Mouse (Mus musculus): ENCODE data around the gene Rad54l.
A peak's percentile ranks its signal among the peaks of the same experiment; 100 is the strongest.

The Rad54l gene

DNA sequence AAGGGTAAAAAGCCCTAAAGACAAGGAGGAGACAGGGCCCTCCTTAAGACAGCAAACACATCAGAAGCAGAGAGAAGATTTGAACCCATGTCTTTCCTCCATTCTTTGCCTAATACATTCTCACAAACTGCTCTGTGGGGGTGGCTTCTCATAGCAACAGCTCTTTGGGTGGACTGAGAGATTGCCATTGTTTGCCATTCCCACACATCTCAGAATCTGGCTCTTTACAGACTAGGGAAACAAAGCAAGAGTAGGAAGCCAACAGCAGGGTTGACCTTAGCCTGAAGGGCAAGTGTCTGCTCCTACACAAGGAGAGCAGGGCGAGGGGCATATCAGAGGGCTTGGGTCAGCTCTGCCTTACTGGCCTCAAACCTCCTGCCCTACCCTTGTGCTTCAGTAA, 18.2 kb upstream of the Rad54l start:
- no peak for DNase-seq (ENCODE audit: low read depth, low spot score)

DNA sequence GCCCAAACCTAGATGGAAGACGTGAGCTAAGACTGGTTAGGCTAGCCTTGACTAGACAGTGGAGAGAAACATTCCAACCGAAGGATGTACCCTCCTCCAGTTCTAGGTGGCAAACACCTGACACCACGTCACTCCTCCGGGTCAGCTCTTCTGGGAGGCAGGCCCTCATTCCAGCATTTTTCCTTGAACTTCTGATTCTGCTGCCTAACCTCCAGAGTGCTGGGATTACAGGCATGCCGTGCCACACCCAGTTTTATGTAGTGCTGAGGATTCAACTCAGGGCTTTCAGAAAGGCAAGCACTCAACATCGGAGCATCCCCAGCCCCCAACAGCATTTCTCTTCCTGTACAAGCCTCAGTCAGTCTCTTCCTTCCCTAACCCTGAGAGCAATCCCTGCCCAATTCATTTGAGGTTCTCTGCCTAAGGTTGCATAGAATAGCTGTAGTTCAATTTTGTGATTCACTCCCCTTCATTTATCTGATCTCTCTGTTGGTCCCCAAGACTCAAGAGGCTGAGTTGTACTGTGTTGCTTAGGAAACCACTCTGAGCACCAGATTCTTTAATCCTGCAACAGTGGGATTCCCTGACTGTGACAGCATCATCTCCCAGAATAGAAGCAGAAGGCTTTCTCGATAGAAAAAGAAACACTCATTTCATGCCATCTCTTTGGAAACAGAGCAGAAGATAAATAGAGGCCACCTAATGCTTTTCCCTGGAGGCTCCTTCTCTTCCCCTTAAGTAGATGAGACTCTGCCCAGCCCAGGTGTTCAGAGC, 17.5 kb upstream of the Rad54l start:
- no peak for DNase-seq (ENCODE audit: low read depth, low spot score)

DNA sequence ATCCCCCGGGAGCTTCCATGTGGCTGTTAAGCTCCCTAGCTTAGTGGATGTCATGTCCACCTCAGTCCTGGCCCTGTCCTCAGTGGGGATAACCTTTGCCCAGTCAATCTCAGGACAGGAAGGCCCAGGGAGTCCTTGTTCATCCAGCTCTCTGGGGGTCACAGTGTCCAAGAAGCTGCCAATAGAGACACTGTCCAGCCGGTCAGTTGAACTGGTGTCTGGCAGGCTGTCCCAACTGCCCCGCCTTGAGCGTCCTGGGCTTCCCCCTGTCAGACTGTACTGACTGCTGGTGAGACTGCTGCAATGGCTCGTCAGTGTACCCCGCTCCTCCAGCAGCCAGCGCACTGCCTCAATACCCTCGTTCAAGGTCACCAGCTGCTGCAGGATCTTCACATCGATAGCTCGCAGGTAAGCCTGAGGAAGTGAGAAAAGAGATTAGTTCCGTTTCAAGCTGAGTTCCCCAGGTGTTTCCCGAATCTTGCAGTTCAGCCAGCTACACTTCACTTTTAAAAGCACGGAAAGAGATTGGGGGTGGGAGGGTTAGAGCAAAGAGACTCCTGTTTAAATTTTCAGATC, 14.0 kb upstream of the Rad54l start:
- no peak for DNase-seq (ENCODE audit: low read depth, low spot score)

DNA sequence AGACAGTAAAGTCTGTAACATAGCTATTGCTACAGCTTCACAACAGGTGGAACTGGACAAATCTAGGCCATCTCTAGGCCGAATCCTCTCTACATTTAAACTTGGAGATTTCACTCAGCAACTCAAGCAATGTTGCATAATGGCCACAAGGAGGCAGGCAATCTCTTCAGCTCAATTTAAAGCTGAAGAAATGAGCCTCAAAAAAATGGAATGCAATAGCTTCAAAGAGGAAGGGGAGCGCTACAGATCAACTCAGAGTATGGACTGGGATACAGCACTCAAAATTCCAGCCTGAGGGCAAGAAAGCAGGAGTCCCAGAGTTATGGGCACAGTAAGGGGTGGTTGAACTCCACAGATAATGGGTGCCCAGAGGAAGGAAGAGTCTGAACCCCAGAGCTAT, 11.5 kb upstream of the Rad54l start:
- DNase-seq (ENCODE audit: low read depth, low spot score), result peak; percentile 69

DNA sequence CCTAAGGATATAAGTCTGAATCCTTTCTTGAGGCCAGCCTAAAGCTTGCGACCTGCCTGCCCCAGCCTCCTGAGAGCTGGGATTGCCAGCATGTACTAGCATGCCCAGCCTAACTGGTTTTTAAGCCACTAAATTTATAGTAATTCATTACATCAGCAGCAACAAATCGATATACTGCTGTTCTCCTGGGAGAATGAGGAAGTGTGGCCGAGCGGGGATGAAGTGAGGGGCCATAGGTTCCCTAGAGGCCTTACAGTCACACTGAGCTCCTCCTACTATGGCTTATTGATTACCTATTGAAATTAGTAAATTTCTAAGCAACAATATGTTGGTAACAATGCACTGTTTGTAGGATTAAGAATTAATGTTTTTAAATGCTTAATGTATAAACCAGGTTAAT, 9.6 kb upstream of the Rad54l start:
- no peak for DNase-seq (ENCODE audit: low read depth, low spot score)

DNA sequence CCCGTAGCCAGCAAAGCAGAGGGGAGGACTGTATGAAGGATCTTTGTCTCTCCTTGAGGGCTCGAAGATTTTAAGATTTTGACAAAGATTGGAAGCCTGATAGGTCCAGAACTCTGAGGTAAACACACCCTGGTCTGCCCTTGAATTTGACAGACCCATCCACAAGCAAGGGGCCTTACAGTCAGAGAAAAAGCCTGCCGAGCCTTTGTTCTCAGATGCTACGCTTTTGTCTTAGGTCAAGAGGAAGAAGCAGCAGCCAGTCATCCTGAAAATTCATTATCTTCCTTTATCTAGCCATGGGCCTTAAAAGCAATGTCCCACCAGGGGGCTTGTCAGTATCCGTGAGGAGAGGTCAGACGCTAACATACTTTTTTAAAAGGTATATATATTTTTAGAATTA, 4.5 kb upstream of the Rad54l start:
- no peak for DNase-seq (ENCODE audit: low read depth, low spot score)

DNA sequence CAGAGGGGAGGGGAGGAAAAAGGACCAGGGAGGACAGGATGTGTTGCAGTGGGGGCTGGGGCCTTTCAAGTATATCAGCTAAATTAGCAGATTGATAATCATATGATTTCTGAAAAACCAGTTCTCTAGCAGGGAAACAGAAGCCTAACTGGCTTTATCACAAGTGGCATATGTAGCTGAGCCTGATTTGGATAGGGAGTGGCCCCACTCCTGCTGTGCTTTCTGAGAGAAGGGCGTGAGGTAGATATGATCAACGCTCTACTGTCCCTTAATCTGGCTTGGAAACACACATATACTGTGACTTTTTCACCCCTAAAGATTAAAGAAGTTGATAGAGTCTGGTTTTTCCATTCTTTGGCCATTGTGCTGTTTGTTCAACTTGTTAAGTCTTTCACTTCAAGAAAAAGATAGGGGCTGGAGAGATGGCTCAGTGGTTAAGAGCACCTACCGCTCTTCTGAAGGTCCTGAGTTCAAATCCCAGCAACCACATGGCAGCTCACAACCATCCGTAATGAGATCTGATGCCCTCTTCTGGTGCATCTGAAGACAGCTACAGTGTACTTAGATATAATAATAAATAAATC, 2.4 kb upstream of the Rad54l start:
- DNase-seq (ENCODE audit: low read depth, low spot score), result no peak

DNA sequence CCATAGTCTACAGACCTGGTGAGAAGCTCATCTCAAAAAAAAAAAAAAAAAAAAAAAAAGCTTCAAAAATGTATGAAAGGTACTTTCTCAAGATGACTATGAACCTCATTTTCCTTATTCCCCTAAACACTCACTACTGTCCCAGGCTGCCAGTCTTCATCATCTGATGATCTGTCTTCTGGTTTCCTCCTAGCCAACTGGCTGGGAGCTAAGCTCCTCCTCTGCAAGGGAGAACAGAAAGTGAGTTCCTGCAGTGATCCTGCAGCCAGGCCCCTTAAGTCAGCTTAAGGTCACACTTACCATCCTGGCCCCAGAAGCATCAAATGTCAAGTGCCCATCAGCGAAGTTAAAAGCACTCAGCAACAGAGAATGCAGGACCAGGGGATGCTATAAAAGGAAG, 728 bp downstream of the Rad54l start:
- peak; percentile 61 for DNase-seq (ENCODE audit: low read depth, low spot score)

DNA sequence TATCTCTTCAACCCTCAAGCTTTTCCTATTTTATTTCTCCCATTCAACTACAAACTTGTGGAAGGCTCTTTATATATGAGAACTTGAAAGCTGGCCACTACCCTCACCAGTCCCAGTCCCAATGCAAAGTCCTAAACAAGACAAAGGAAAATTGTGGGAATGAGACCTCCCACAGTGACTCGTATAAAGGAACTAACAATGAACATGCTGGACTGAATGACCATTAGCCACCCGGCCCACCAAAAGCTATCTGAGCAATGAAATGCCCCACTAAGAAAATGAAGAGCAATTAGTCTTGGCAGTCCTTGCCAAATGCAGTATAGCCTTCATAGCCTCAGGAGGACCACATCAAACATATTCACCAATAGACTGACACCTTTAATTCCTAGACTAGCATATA, 12.0 kb downstream of the Rad54l start:
- no peak for DNase-seq (ENCODE audit: low read depth, low spot score)

DNA sequence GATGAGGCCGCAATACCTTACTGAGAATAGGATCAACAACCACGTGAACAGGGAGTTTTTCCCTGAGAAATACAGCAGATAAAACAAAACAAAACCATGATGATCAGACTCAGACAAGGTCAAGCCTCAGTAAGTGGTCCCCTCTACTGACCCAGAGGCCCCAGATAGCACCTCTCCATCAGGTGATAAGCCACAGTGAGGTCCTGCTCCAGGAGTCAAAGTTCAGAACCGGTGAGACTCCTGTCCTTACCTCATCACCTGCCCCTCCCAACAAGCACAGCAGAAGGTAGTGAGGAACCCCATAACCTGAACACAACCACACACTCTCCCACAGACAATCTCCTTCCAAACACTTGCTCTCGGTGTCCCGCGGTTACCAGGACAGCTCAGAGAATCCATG, 12.8 kb downstream of the Rad54l start:
- DNase-seq (ENCODE audit: low read depth, low spot score), result no peak

DNA sequence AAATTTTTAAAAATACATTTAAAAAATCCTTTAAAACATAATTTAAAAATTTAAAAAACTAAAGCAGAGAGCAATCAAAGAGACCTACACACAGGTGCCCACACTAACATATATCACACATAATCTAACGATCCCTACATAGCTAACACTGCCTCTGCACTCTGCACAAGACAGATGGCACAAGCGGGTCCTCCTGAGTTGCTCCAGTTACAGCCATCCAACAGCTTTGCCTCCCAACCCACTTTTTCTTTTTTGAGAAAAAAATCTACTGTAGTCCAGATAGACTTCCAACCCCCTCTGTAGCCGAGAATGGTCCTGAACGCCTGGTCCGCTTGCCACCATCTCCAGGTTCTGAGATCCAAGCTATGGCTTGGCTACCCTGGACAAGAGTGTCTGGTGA, 18.2 kb downstream of the Rad54l start:
- no peak for DNase-seq (ENCODE audit: low read depth, low spot score)

DNA sequence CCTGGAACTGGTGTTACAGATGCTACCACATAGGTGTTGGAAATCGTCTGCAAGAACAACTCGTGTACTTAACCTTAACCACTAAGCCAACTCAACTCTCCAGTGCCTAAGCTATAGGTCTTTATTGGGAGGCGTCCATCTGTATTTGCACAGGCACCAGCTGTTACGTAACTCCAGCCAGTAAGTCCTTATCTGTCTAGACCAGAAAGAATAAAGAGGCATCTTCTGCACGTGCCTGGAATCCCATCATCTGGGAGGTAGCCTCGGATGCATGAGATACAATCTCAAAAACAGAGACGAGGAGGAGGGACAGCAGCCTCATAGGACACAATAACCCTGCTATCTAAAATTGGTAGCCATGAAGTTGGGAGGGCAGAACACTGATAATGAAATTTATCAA, 22.5 kb downstream of the Rad54l start:
- DNase-seq (ENCODE audit: low read depth, low spot score), result no peak

DNA sequence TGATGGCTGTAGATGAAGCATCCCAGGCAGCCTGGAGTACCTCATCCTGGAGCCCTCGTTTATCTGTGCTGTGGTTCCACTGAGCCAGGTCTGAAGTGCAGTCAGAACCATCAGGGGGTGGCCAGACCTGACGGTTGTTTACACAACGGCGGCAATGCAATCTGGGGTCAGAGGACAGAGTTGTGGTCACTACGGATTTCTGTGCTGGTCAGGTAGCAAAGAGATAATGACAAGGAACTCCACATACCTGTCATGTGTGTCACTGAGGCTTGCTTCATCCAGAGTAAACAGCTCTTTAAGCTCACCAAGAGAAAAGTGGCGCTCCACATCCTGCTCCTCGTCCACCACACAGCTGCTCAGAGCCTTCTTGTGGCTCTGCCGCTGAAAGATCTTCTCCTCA, 26.3 kb downstream of the Rad54l start:
- DNase-seq (ENCODE audit: low read depth, low spot score), result peak; percentile 21

DNA sequence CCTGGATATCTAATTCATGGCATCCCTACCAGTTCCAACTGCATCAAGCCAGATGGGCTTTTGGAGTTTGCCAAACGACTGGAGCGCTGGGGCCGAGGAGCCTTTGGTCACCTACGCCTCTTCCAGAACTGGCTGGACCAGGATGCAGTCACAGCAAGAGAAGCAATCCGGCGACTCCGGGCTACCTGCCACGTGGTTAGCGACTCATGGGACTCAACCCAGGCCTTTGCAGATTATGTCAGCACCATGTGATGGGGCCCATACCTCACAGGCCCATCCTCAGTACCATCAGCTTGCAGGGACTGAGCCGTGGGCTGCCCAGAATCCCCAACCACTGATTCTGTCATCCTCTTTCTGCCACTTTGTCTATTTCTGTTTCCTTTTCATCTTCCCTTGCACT, 27.2 kb downstream of the Rad54l start:
- DNase-seq (ENCODE audit: low read depth, low spot score), result peak; percentile 88

DNA sequence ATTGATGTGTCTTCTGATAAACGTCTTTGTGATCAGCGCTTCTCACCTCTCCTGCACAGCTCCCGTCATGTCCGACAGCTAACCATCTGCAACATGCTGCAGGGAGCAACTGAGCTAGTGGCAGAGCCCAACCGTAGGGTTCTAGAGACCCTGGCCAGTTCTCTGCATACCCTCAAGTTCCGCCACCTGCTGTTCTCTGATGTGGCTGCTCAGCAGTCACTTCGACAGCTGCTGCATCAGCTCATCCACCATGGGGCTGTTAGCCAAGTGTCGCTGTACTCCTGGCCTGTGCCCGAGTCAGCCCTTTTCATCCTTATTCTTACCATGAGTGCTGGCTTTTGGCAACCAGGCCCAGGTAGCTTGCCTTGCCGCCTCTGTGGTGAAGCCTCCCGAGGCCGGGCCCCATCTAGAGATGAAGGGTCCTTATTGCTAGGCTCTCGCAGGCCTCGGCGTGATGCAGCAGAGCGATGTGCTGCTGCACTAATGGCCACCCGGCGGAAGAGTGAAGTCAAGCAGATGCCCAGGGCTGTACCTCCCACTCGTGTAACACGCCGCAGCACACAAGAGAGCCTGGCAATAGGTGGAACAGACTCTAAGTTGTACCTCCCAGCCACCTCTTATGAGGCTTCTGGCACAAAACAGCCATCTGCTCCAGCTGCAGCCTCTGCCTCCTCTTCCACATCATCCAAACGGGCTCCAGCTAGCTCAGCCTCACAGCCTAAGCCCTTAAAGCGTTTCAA, 34.8 kb downstream of the Rad54l start:
- DNase-seq (ENCODE audit: low read depth, low spot score), result no peak

DNA sequence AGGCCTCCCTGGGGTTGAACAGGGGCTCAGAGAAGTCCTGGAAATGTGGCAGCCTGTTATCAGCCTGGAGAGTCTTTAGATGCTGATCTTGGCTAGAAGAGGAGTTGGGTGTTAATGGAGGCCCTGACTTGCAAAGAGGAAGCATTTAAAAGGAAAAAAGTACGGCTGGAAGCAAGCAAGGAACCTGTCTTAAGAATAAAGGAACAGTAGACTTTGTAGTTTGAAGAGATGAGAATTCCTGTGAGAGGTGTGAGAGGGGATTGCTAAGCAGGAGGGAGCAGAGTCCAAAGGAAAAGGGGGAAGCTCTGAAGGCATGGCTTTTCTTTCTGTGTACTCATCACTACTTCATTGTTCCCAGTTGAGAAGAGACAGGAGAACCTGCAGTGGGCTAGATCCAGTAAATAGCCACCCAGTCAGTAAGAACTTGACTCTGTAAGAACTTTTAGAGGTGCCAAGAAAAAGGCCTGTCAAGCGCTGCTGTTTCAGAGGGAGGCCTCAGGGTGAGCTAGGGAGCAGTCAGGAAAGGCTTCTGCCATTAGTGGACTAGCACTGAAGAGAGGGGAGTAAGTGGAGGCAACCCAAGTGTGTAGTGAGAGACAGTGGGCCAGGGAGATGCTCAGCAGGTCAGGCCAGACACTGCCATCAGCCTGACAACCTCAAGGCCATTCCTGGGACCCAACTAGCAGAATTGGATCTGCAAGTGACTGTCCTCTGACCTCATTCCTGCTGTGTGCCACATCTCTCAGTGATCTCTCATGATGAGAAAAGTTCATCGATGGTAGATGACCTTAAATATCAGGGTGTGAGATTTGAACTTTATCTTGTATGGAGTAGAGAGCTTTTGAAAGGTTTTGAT, 46.0 kb downstream of the Rad54l start:
- peak; percentile 62 for DNase-seq (ENCODE audit: low read depth, low spot score)

DNA sequence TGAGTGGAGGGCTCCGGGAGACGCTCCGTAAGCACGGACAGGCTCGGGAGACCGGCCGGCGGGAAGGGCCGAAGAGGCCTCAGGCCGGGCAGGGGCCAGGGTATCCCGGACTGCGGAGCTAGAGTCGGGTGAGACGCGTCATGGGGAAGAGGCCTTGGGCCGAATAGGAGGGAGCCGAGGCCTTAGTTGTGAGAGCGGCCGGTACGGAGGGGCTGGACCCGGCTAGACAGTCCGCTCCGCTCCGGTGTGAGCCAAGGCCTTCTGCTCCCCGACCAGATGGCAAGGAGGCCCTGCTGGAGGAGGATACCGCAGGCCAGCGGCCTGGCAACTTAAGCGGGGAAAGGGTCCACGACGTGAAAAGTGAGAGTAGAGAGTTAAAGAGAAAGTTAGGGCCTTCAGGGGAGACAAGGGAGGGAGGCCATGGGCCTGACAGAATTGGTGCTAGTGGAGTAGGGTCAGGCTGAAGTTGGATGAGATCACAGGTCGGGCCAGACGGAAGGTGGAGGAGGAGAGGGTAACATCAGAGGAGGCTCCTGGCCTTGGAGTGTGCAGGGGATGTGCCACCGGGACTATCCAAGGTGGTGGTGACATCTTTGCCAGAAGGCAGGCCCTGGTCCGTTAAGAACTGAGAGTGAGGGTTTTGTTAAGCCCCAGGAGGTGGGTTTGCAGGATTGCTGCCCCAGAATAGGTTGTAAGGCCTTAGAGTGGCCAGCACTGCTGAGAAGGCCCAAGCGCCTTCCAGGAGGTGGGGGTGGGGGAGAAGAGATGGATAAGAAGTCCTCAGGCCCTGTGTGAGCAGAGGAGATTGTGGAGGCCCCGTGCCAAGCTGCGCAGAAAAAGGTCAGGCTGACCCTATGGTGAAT, 46.9 kb downstream of the Rad54l start:
- peak; percentile 58 for DNase-seq (ENCODE audit: low read depth, low spot score)

DNA sequence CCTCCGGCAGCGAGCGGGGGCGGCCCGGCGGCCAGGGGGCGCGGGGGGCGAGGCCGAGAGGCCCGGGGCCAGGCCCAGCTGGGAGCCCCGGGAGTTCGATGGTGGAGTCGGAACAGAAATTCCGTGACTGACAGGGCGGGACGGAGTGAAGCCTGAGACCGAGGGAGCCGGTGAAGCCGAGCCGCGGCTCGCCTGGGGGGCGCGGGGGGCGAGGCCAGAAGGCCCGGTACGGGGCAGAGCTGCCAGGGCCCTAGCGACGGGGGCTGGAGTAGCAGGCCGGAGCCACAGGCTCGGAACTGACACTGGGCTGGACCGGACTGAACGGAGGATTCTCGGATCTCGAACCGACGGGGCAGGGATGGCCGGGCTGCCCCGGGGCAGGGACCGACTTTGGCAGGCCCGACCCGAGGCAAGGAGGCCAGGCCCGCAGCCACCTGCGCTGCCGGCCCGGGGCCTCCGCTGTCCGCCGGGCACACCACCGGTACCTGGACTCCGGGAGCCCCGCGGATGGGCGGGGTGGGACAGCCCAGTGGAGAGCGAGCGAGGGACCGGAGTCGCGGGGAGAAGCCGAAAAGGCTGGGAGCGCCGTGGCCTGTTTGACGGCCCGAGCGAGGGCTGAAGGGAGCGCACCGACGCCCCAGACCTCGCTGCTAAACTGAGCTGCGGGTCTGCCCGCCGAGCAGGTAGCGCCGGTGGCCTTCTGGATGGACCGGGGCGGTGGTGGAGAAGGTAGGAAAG, 47.7 kb downstream of the Rad54l start:
- peak; percentile 64 for DNase-seq (ENCODE audit: low read depth, low spot score)

DNA sequence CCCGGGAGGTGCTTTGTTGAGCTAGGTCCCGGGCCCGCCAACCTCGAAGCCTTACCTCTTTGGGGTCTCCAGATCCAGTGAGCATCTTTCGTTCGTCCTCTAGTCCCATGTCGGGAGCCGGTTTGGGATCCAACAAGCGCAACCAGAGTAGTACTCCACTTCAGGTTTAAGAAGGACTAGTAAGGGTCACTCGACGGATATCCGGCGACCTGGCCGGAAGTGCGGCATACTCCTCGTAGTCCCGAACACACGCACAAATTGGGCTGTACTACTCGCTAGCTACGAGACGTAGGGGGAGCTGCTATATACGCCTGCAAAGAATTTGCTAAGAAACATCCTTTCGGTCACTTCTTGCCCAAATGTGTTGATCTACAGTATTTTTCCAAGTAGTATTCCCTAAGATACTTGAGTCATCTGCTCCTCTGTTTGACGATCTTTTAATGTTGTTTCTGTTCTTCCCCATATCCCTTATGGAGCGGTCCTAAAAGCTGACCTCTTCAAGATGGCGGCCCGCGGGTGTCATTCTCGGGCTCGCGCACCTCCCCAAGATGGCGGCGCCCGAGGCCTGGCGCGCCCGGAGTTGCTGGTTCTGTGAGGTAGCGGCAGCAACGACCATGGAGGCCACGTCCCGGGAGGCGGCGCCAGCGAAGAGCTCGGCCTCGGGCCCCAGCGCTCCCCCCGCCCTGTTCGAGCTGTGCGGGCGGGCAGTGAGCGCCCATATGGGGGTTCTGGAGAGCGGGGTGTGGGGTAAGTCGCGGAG, 48.4 kb downstream of the Rad54l start, which contains the start of the genes Uqcrh and Lrrc41:
Gene Uqcrh (minus strand): TSS at position 211 of the 760 bp plus-strand sequence.
Gene Lrrc41 (plus strand): TSS at position 409 of the 760 bp plus-strand sequence.
- DNase-seq (ENCODE audit: low read depth, low spot score), result peak; percentile 96

Data from 3T3-L1 (cell line).